Mouse (Mus musculus) E14TG2a.4 (cell line): ENCODE results near the gene Jup.

ENCODE experiments used
- CTCF ChIP-seq: conservative IDR thresholded peaks from 2 replicates; pipeline ENCODE4 v1.5.1; 2014; ENCODE audit warnings: low read length
- NANOG ChIP-seq: IDR thresholded peaks from 2 replicates; pipeline ENCODE4 v1.6.1; 2014; ENCODE audit warnings: borderline replicate concordance, low read length, mixed read lengths

GRCm38 (mm10) chr11:100413541-100413940 lies 16.0 kb upstream of the Jup start:
- TF ChIP-seq CTCF (no peak), NANOG (no peak)
